Mouse (Mus musculus) embryonic facial prominence, embryonic 15.5 days (tissue): ENCODE data around the gene Bsph1. TPM values are rescaled to one million over a fixed set of nuclear protein-coding genes. Genes with fewer than 3 reads are reported as not detected.
"Not testable (repeated sequence)": the region's sequence is repeated elsewhere in the genome, so short reads cannot be mapped to it uniquely, and the experiment has no call there.

ENCODE experiments used
- ATAC-seq: fragments of 200-750 bp; cut with Nextera tagmentation; 2 replicates; pipeline ENCODE4 v1.8.0; 2017; ENCODE audit warnings: low read depth, moderate TSS enrichment; ENCODE audit not compliant: insufficient number of reproducible peaks, low FRiP score, low TSS enrichment
- H3K27ac ChIP-seq: fragments of 300-500 bp; sonication (generic); replicated peaks from 2 replicates; pipeline ENCODE4 v1.5.1; 2015; ENCODE audit warnings: mild to moderate bottlenecking, inconsistent platforms
- H3K27me3 ChIP-seq: fragments of 300-500 bp; sonication (generic); 2 replicates; pipeline ENCODE4 v1.6.1; 2015; ENCODE audit warnings: inconsistent platforms
- H3K36me3 ChIP-seq: fragments of 300-500 bp; sonication (generic); 2 replicates; pipeline ENCODE4 v1.6.1; 2015; ENCODE audit warnings: mild to moderate bottlenecking, inconsistent platforms
- H3K4me1 ChIP-seq: fragments of 300-500 bp; sonication (generic); 2 replicates; pipeline ENCODE4 v1.6.1; 2015; ENCODE audit warnings: inconsistent platforms
- H3K4me2 ChIP-seq: fragments of 300-500 bp; sonication (generic); replicated peaks from 2 replicates; pipeline ENCODE4 v1.6.1; 2015; ENCODE audit warnings: mild to moderate bottlenecking, inconsistent platforms
- H3K4me3 ChIP-seq: fragments of 300-500 bp; sonication (generic); replicated peaks from 2 replicates; pipeline ENCODE4 v1.5.1; 2015; ENCODE audit warnings: mild to moderate bottlenecking, inconsistent platforms
- H3K9ac ChIP-seq: fragments of 300-500 bp; sonication (generic); 2 replicates; pipeline ENCODE4 v1.6.1; 2015; ENCODE audit warnings: inconsistent platforms
- H3K9me3 ChIP-seq: fragments of 300-500 bp; sonication (generic); replicated peaks from 2 replicates; pipeline ENCODE4 v1.6.1; 2016; ENCODE audit warnings: inconsistent platforms
- WGBS: fragments of 180-500 bp; shearing (Covaris S2); methylation state at CpG from one replicate; pipeline ENCODE4 v1.1.7; 2015; 5-methylcytosine and 5-hydroxymethylcytosine counted together
- polyA plus RNA-seq: library from polyadenylated mRNA; unstranded; fragments of >200 nt; fragmentation: Nextera tagmentation; extraction: Ambion mirVana; gene quantifications from 2 replicates; pipeline ENCODE4 v1.2.1, GENCODE M21; 2015

Gene Bsph1
- polyA plus RNA-seq = not detected in 2 replicates

DNA sequence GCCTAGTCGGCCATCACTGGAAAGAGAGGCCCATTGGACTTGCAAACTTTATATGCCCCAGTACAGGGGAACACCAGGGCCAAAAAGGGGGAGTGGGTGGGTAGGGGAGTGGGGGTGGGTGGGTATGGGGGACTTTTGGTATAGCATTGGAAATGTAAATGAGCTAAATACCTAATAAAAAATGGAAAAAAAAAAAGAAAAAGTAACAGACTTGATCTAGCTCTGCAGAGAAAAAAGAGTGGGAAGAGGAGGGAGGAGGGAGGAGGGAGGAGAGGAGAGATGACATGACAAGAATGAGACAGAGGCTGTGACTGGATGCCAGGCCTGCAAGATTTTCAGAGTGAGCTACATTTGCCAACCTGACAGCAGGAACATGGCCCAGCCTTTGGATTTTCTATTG, at the start of gene Bsph1:
Bsph1 (plus strand) TSS at position 301 of the 400 bp plus-strand sequence.
- H3K4me2 ChIP-seq, H3K9ac ChIP-seq, H3K27me3 ChIP-seq, H3K4me1 ChIP-seq, H3K9me3 ChIP-seq, H3K27ac ChIP-seq, H3K36me3 ChIP-seq, H3K4me3 ChIP-seq, ATAC-seq: not testable (repeated sequence)
- WGBS = 20% methylated on average over 1 of the region's 1 CpGs

DNA sequence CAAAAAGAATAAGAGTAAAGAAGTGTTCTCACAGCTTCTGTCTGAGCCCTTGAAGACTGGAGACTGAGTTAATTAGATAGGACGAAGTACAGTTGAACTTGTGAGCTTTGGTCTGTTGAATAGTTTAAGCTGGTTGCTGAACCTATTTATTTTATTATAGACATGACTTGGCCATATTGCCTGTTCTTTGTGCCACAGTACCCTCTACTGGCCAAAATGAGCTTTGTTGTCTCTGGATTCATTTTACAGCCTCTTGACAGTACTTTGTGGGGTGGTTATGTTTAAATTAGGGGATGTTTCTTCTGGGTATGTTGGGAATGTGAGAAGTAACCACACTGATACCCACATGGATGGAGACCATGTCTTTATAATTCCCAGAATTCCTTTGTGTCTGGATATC, 60.9 kb downstream of the Bsph1 start:
- Histone ChIP-seq H3K27ac (no peak overlapping the region), H3K9me3 (no peaks in the 10 kb centered on the region), H3K27me3 (no peaks in the 10 kb centered on the region), H3K4me3 (no peak overlapping the region), H3K9ac (no peak overlapping the region), H3K36me3 (no peaks in the 10 kb centered on the region), H3K4me2 (no peak overlapping the region), H3K4me1 (no peaks in the 10 kb centered on the region)
- no peak for ATAC-seq
- 56% methylated on average over 1 of the region's 1 CpGs for WGBS

Other genes with a start within 250 kb of the Bsph1 start
- gene Vmn1r89, start 237.8 kb upstream of the Bsph1 start, polyA plus RNA-seq = not detected in 2 replicates
- gene Lig1, start 173.6 kb upstream of the Bsph1 start, polyA plus RNA-seq = 82.4 and 84.8 TPM in 2 replicates
- 10.7 TPM in 2 replicates for gene Zswim9, start 172.1 kb upstream of the Bsph1 start, polyA plus RNA-seq
- gene Pla2g4c, start 126.2 kb upstream of the Bsph1 start, polyA plus RNA-seq = 1.2 TPM in 2 replicates
- not detected in 2 replicates for gene Cabp5, start 52.7 kb upstream of the Bsph1 start, polyA plus RNA-seq
- not detected in 2 replicates for gene Bsph2, start 120.2 kb downstream of the Bsph1 start, polyA plus RNA-seq
- gene Sult2a5, start 173.1 kb downstream of the Bsph1 start, polyA plus RNA-seq = not detected in 2 replicates